Mouse (Mus musculus) hindbrain, embryonic 16.5 days (tissue): ENCODE data around the gene Piezo1. TPM values are rescaled to one million over a fixed set of nuclear protein-coding genes. Genes with fewer than 3 reads are reported as not detected.

ENCODE experiments used
- ATAC-seq: fragments of 200-750 bp; cut with Nextera tagmentation; 2 replicates; pipeline ENCODE4 v1.8.0; 2017; ENCODE audit warnings: moderate TSS enrichment, moderate library complexity
- H3K27ac ChIP-seq: fragments of 300-500 bp; sonication (generic); 2 replicates; pipeline ENCODE4 v1.5.1; 2014; ENCODE audit warnings: low read depth, mild to moderate bottlenecking, control low read depth, low read length, moderate library complexity
- H3K27me3 ChIP-seq: fragments of 300-500 bp; sonication (generic); replicated peaks from 2 replicates; pipeline ENCODE4 v1.6.1; 2014; ENCODE audit warnings: low read length; ENCODE audit not compliant: control insufficient read depth, insufficient read depth
- H3K36me3 ChIP-seq: fragments of 300-500 bp; sonication (generic); 2 replicates; pipeline ENCODE4 v1.6.1; 2014; ENCODE audit warnings: mild to moderate bottlenecking, low read length, moderate library complexity, mixed read lengths; ENCODE audit not compliant: control insufficient read depth, insufficient read depth
- H3K4me1 ChIP-seq: fragments of 300-500 bp; sonication (generic); 2 replicates; pipeline ENCODE4 v1.6.1; 2014; ENCODE audit warnings: low read depth, low read length; ENCODE audit not compliant: control insufficient read depth, insufficient read depth
- H3K4me2 ChIP-seq: fragments of 300-500 bp; sonication (generic); 2 replicates; pipeline ENCODE4 v1.6.1; 2014; ENCODE audit warnings: mild to moderate bottlenecking, low read length, control low read depth, moderate library complexity
- H3K4me3 ChIP-seq: fragments of 300-500 bp; sonication (generic); 2 replicates; pipeline ENCODE4 v1.5.1; 2014; ENCODE audit warnings: mild to moderate bottlenecking, low read length, control low read depth, moderate library complexity
- H3K9ac ChIP-seq: fragments of 300-500 bp; sonication (generic); 2 replicates; pipeline ENCODE4 v1.6.1; 2014; ENCODE audit warnings: low read depth, mild to moderate bottlenecking, control low read depth, low read length, moderate library complexity
- H3K9me3 ChIP-seq: fragments of 300-500 bp; sonication (generic); 2 replicates; pipeline ENCODE4 v1.6.1; 2014; ENCODE audit warnings: mild to moderate bottlenecking, low read length, moderate library complexity; ENCODE audit not compliant: control insufficient read depth
- WGBS: fragments of 180-500 bp; shearing (Covaris S2); extraction: QIAGEN DNeasy Blood & Tissue Kit; methylation state at CpG from one replicate; pipeline ENCODE4 v1.1.7; 2014; 5-methylcytosine and 5-hydroxymethylcytosine counted together
- polyA plus RNA-seq: library from polyadenylated mRNA; unstranded; fragments of >200 nt; fragmentation: Nextera tagmentation; extraction: Ambion mirVana; gene quantifications from 2 replicates; pipeline ENCODE4 v1.2.1, GENCODE M21; 2015

Piezo1 gene
- polyA plus RNA-seq, 1 experiment from 2014 or later = 1.7 TPM

- H3K27ac ChIP-seq = no peak overlapping the region
- no peak overlapping the region for H3K4me3 ChIP-seq
- no peaks in the 10 kb centered on the region for H3K36me3 ChIP-seq
- no peak overlapping the region for H3K9ac ChIP-seq
- ATAC-seq = no peak
- WGBS = 80% methylated on average over 13 of the region's 15 CpGs
- no peaks in the 10 kb centered on the region for H3K9me3 ChIP-seq
- no peaks in the 10 kb centered on the region for H3K27me3 ChIP-seq
- no peak overlapping the region for H3K4me2 ChIP-seq
- H3K4me1 ChIP-seq = peaks cover 6% of the 10 kb centered on the region
Measured at GRCm38 (mm10) chr8:122580926-122581325, 29.8 kb upstream of the Piezo1 start.

- Histone ChIP-seq H3K4me3 (no peak overlapping the region), H3K27ac (no peak overlapping the region), H3K27me3 (no peaks in the 10 kb centered on the region), H3K9me3 (no peaks in the 10 kb centered on the region), H3K4me1 (peaks cover 23% of the 10 kb centered on the region), H3K36me3 (peaks cover 3% of the 10 kb centered on the region; the same call in 1 of the 2 replicates), H3K9ac (no peak overlapping the region), H3K4me2 (no peak overlapping the region)
- 34% methylated on average over 7 of the region's 7 CpGs for WGBS
- ATAC-seq = no peak
Measured at GRCm38 (mm10) chr8:122579196-122579595, 28.1 kb upstream of the Piezo1 start.

GRCm38 (mm10) chr8:122577116-122577515 is 26.0 kb upstream of the Piezo1 start:
- peak; percentile 15 for ATAC-seq
- Histone ChIP-seq H3K27ac (peak overlapping the region; percentile 76), H3K36me3 (peaks cover 8% of the 10 kb centered on the region; the same call in 1 of the 2 replicates)

GRCm38 (mm10) chr8:122576648-122577022 is 25.5 kb upstream of the Piezo1 start, which contains the start of gene Aprt:
Gene Aprt, minus strand, starts transcription at chr8:122576909.
- Histone ChIP-seq H3K9ac (peak within 1 kb of the TSS; percentile 78), H3K4me1 (peaks cover 23% of the 10 kb centered on the region), H3K4me3 (peak within 1 kb of the TSS; percentile 64), H3K9me3 (no peaks in the 10 kb centered on the region), H3K36me3 (peaks cover 8% of the 10 kb centered on the region; the same call in 1 of the 2 replicates), H3K4me2 (peak within 1 kb of the TSS; percentile 64), H3K27ac (peak within 1 kb of the TSS; percentile 76), H3K27me3 (no peaks in the 10 kb centered on the region)
- ATAC-seq = peak; percentile 94
- WGBS = under 1% methylated on average over 38 of the region's 39 CpGs

More at GRCm38 (mm10) chr8:122577116-122577515, 26.0 kb upstream of the Piezo1 start:
- peak overlapping the region; percentile 64 for H3K4me3 ChIP-seq
- H3K4me2 ChIP-seq = peak overlapping the region; percentile 64
- no peaks in the 10 kb centered on the region for H3K27me3 ChIP-seq
- WGBS = 44% methylated on average over 10 of the region's 10 CpGs
- peaks cover 23% of the 10 kb centered on the region for H3K4me1 ChIP-seq
- H3K9ac ChIP-seq = peak overlapping the region; percentile 78
- H3K9me3 ChIP-seq = no peaks in the 10 kb centered on the region

GRCm38 (mm10) chr8:122575735-122576647 is 24.9 kb upstream of the Piezo1 start:
- Histone ChIP-seq H3K4me1 (peaks cover 23% of the 10 kb centered on the region), H3K27me3 (no peaks in the 10 kb centered on the region), H3K4me2 (peak overlapping the region; percentile 64), H3K4me3 (peak overlapping the region; percentile 64), H3K9ac (peak overlapping the region; percentile 78), H3K9me3 (no peaks in the 10 kb centered on the region), H3K36me3 (peaks cover 9% of the 10 kb centered on the region; the same call in 1 of the 2 replicates), H3K27ac (peak overlapping the region; percentile 76)
- WGBS = 17% methylated on average over 21 of the region's 21 CpGs
- peak; percentile 29 for ATAC-seq

GRCm38 (mm10) chr8:122575286-122575685 is 24.2 kb upstream of the Piezo1 start:
- H3K27ac ChIP-seq = no peak overlapping the region
- ATAC-seq = no peak
- H3K4me2 ChIP-seq = peak overlapping the region; percentile 64
- peaks cover 11% of the 10 kb centered on the region; the same call in 1 of the 2 replicates for H3K36me3 ChIP-seq
- no peaks in the 10 kb centered on the region for H3K27me3 ChIP-seq
- H3K4me3 ChIP-seq = no peak overlapping the region
- WGBS = 76% methylated on average over 8 of the region's 8 CpGs
- peaks cover 23% of the 10 kb centered on the region for H3K4me1 ChIP-seq
- H3K9me3 ChIP-seq = no peaks in the 10 kb centered on the region
- peak overlapping the region; percentile 78 for H3K9ac ChIP-seq

GRCm38 (mm10) chr8:122574667-122575251 is 23.6 kb upstream of the Piezo1 start:
- no peaks in the 10 kb centered on the region for H3K27me3 ChIP-seq
- peaks cover 12% of the 10 kb centered on the region; the same call in 1 of the 2 replicates for H3K36me3 ChIP-seq
- no peak overlapping the region; the same call in 1 of the 2 replicates for H3K9ac ChIP-seq
- 51% methylated on average over 10 of the region's 10 CpGs for WGBS
- H3K27ac ChIP-seq = no peak overlapping the region
- H3K4me3 ChIP-seq = no peak overlapping the region
- H3K4me1 ChIP-seq = peaks cover 23% of the 10 kb centered on the region
- H3K4me2 ChIP-seq = peak overlapping the region; percentile 64
- no peak for ATAC-seq
- H3K9me3 ChIP-seq = no peaks in the 10 kb centered on the region

- WGBS = 47% methylated on average over 3 of the region's 3 CpGs
- Histone ChIP-seq H3K4me3 (no peak overlapping the region), H3K27me3 (no peaks in the 10 kb centered on the region), H3K9ac (no peak overlapping the region), H3K4me2 (no peak overlapping the region), H3K36me3 (peaks cover 12% of the 10 kb centered on the region; the same call in 1 of the 2 replicates), H3K9me3 (no peaks in the 10 kb centered on the region), H3K27ac (no peak overlapping the region), H3K4me1 (peaks cover 24% of the 10 kb centered on the region)
- no peak for ATAC-seq
Measured at GRCm38 (mm10) chr8:122574264-122574663, 23.1 kb upstream of the Piezo1 start.

GRCm38 (mm10) chr8:122573577-122573976 is 22.4 kb upstream of the Piezo1 start:
- ATAC-seq = no peak
- peaks cover 29% of the 10 kb centered on the region for H3K4me1 ChIP-seq
- no peak overlapping the region for H3K9ac ChIP-seq
- no peaks in the 10 kb centered on the region for H3K9me3 ChIP-seq
- WGBS = 49% methylated on average over 9 of the region's 9 CpGs
- no peak overlapping the region for H3K4me2 ChIP-seq
- no peak overlapping the region; the same call in 1 of the 2 replicates for H3K27ac ChIP-seq
- H3K36me3 ChIP-seq = peaks cover 12% of the 10 kb centered on the region; the same call in 1 of the 2 replicates
- H3K27me3 ChIP-seq = no peaks in the 10 kb centered on the region
- H3K4me3 ChIP-seq = no peak overlapping the region
